Mouse (Mus musculus): ENCODE measurements around the gene Ajuba.
"Not testable (repeated sequence)": the region's sequence is repeated elsewhere in the genome, so short reads cannot be mapped to it uniquely, and the experiment has no call there.

Ajuba gene

GRCm38 (mm10) chr14:54577089-54577982 is at the start of gene Ajuba:
TSS of gene Ajuba (minus strand) at chr14:54577558.
- peak; percentile 57 to 63 for DNase-seq (ENCODE audit: low spot score in 2 of 2)

GRCm38 (mm10) chr14:54624976-54625375 is 47.6 kb upstream of the Ajuba start:
- DNase-seq (ENCODE audit: low spot score in 2 of 2): no peak

- no peak for DNase-seq (ENCODE audit: low spot score in 2 of 2)
Observed at GRCm38 (mm10) chr14:54623334-54623733, 46.0 kb upstream of the Ajuba start.

- no peak for DNase-seq (ENCODE audit: low spot score in 2 of 2)
Observed at GRCm38 (mm10) chr14:54621133-54621532, 43.8 kb upstream of the Ajuba start, which contains the start of gene Psmb11. TSS of gene Psmb11 (plus strand) at chr14:54621433.

GRCm38 (mm10) chr14:54617897-54618365 is 40.6 kb upstream of the Ajuba start, which contains the start of gene Psmb5:
TSS of gene Psmb5 (minus strand) at chr14:54618022.
- DNase-seq (ENCODE audit: low spot score in 2 of 2): peak; percentile 85 to 86

GRCm38 (mm10) chr14:54617152-54617896 is 40.0 kb upstream of the Ajuba start:
- DNase-seq (ENCODE audit: low spot score in 2 of 2): no peak

- DNase-seq (ENCODE audit: low spot score in 2 of 2): no peak
Observed at GRCm38 (mm10) chr14:54616226-54616825, 39.0 kb upstream of the Ajuba start.

- DNase-seq (ENCODE audit: low spot score in 2 of 2): not testable (repeated sequence)
Observed at GRCm38 (mm10) chr14:54614130-54614529, 36.8 kb upstream of the Ajuba start.

GRCm38 (mm10) chr14:54610648-54611047 is 33.3 kb upstream of the Ajuba start:
- DNase-seq (ENCODE audit: low spot score in 2 of 2): no peak

- no peak for DNase-seq (ENCODE audit: low spot score in 2 of 2)
Observed at GRCm38 (mm10) chr14:54609962-54610361, 32.6 kb upstream of the Ajuba start.

- no peak for DNase-seq (ENCODE audit: low spot score in 2 of 2)
Observed at GRCm38 (mm10) chr14:54609245-54609644, 31.9 kb upstream of the Ajuba start.

- no peak for DNase-seq (ENCODE audit: low spot score in 2 of 2)
Observed at GRCm38 (mm10) chr14:54607226-54607625, 29.9 kb upstream of the Ajuba start.

- DNase-seq (ENCODE audit: low spot score in 2 of 2): peak; percentile 42 to 51
Observed at GRCm38 (mm10) chr14:54605752-54606321, 28.5 kb upstream of the Ajuba start, which contains the start of gene 4931414P19Rik. TSS of gene 4931414P19Rik (minus strand) at chr14:54605993.

GRCm38 (mm10) chr14:54603686-54604085 is 26.3 kb upstream of the Ajuba start:
- no peak for DNase-seq (ENCODE audit: low spot score in 2 of 2)

GRCm38 (mm10) chr14:54603038-54603654 is 25.8 kb upstream of the Ajuba start:
- DNase-seq (ENCODE audit: low spot score in 2 of 2): peak; percentile 93 to 94

GRCm38 (mm10) chr14:54602613-54603012 is 25.3 kb upstream of the Ajuba start:
- no peak for DNase-seq (ENCODE audit: low spot score in 2 of 2)

GRCm38 (mm10) chr14:54601601-54602000 is 24.2 kb upstream of the Ajuba start:
- DNase-seq (ENCODE audit: low spot score in 2 of 2): no peak

GRCm38 (mm10) chr14:54597084-54597483 is 19.7 kb upstream of the Ajuba start:
- DNase-seq (ENCODE audit: low spot score in 2 of 2): no peak

- DNase-seq (ENCODE audit: low spot score in 2 of 2): no peak
Observed at GRCm38 (mm10) chr14:54594631-54595414, 17.5 kb upstream of the Ajuba start.

- no peak for DNase-seq (ENCODE audit: low spot score in 2 of 2)
Observed at GRCm38 (mm10) chr14:54594055-54594454, 16.7 kb upstream of the Ajuba start.

Measured in frontal cortex, postnatal 14 days (tissue).